ENCODE assay signal across 18 mouse cellular contexts in genomic region chr5:3771512-3771911, GRCm38 (mm10). TPM values are rescaled to one million over a fixed set of nuclear protein-coding genes. Genes with fewer than 3 reads are reported as not detected.
DNase-seq lines count a peak whose midpoint lies in the region; ATAC-seq lines count a peak whose summit lies in the region.
"Had no signal": no experiment of that assay in that cellular context is flagged by ENCODE, and none has a peak within 500 bp of the region (broad histone marks: within the 10 kb centered on the region; RNA-seq: fewer than 3 reads in every experiment).

No protein-coding gene starts in this region.

- no peak for DNase-seq in forebrain, embryonic 11.5 days (ENCODE audit: low spot score)
- DNase-seq in limb, embryonic 10.5 days (ENCODE audit: low spot score), result no peak
- DNase-seq in R1 (ENCODE audit: low read depth, low spot score), result peak; percentile 11
- no peak for DNase-seq in ovary, postnatal 36 days (ENCODE audit: low spot score)
- no peak for DNase-seq in spleen, postnatal 14 days (ENCODE audit: low spot score in 2 of 2)
- DNase-seq: cerebellum, postnatal 25 days; gastrocnemius, postnatal 25 days; kidney, adult 11 months; kidney, postnatal 25 days; liver; lung, postnatal 14 days; right cerebral cortex, postnatal 14 days; thymus, adult 2 months had no signal

- peaks cover 13% of the 10 kb centered on the region for H3K4me1 ChIP-seq in forebrain, embryonic 13.5 days
- H3K4me1 ChIP-seq in forebrain, embryonic 11.5 days (replicated peaks; ENCODE audit: control insufficient read depth, insufficient read depth, low read length), result no peaks in the 10 kb centered on the region
- peaks cover 6% of the 10 kb centered on the region for H3K4me1 ChIP-seq in limb, embryonic 13.5 days
- no peaks in the 10 kb centered on the region for H3K4me1 ChIP-seq in limb, embryonic 10.5 days
- no peaks in the 10 kb centered on the region for H3K4me1 ChIP-seq in hindbrain, embryonic 16.5 days (ENCODE audit: control insufficient read depth, insufficient read depth, low read depth, low read length)
- H3K4me1 ChIP-seq: embryonic facial prominence, embryonic 12.5 days had no signal

- 0 out of 2 replicates have a peak overlapping the region, but pooled peaks have one; percentile 25 for H3K27ac ChIP-seq in forebrain, embryonic 13.5 days
- H3K27ac ChIP-seq in forebrain, embryonic 11.5 days (ENCODE audit: low read depth, low read length), result no peak overlapping the region
- H3K27ac ChIP-seq in limb, embryonic 13.5 days, result peak overlapping the region; percentile 76
- H3K27ac ChIP-seq in limb, embryonic 10.5 days, result no peak overlapping the region
- H3K27ac ChIP-seq in hindbrain, embryonic 16.5 days (ENCODE audit: low read depth, low read length), result peak overlapping the region; percentile 48; the same call in 1 of the 2 replicates
- H3K27ac ChIP-seq: embryonic facial prominence, embryonic 12.5 days; left cerebral cortex, adult 2 months had no signal

- H3K27me3 ChIP-seq in forebrain, embryonic 13.5 days, result no peaks in the 10 kb centered on the region
- H3K27me3 ChIP-seq in forebrain, embryonic 11.5 days (ENCODE audit: control insufficient read depth, insufficient read depth, low read length), result no peaks in the 10 kb centered on the region
- no peaks in the 10 kb centered on the region for H3K27me3 ChIP-seq in limb, embryonic 13.5 days
- no peaks in the 10 kb centered on the region for H3K27me3 ChIP-seq in limb, embryonic 10.5 days (ENCODE audit: low read depth, poor library complexity, severe bottlenecking)
- no peaks in the 10 kb centered on the region for H3K27me3 ChIP-seq in hindbrain, embryonic 16.5 days (replicated peaks; ENCODE audit: control insufficient read depth, insufficient read depth, low read length)
- H3K27me3 ChIP-seq: embryonic facial prominence, embryonic 12.5 days had no signal

- WGBS in forebrain, embryonic 13.5 days, result 14% methylated on average over 3 of the region's 3 CpGs
- WGBS in forebrain, embryonic 11.5 days, result 60% methylated on average over 3 of the region's 3 CpGs
- WGBS in limb, embryonic 13.5 days, result 71% methylated on average over 3 of the region's 3 CpGs
- WGBS in limb, embryonic 10.5 days, result 88% methylated on average over 3 of the region's 3 CpGs
- 52% methylated on average over 3 of the region's 3 CpGs for WGBS in hindbrain, embryonic 16.5 days

- H3K4me2 ChIP-seq in forebrain, embryonic 13.5 days, result peak overlapping the region; percentile 21
- H3K4me2 ChIP-seq in forebrain, embryonic 11.5 days (ENCODE audit: low read depth, low read length, severe bottlenecking), result no peak overlapping the region
- peak overlapping the region; percentile 25; the same call in 1 of the 2 replicates for H3K4me2 ChIP-seq in limb, embryonic 13.5 days (replicated peaks)
- no peak overlapping the region for H3K4me2 ChIP-seq in hindbrain, embryonic 16.5 days (ENCODE audit: low read length)
- H3K4me2 ChIP-seq: embryonic facial prominence, embryonic 12.5 days had no signal

- H3K4me3 ChIP-seq in forebrain, embryonic 13.5 days, result no peak overlapping the region
- no peak overlapping the region for H3K4me3 ChIP-seq in forebrain, embryonic 11.5 days (ENCODE audit: low read depth, low read length)
- H3K4me3 ChIP-seq in limb, embryonic 13.5 days, result no peak overlapping the region
- no peak overlapping the region for H3K4me3 ChIP-seq in limb, embryonic 10.5 days
- no peak overlapping the region for H3K4me3 ChIP-seq in hindbrain, embryonic 16.5 days (ENCODE audit: low read length)
- H3K4me3 ChIP-seq: embryonic facial prominence, embryonic 12.5 days; left cerebral cortex, adult 2 months had no signal

- peaks cover 9% of the 10 kb centered on the region; the same call in 1 of the 2 replicates for H3K36me3 ChIP-seq in forebrain, embryonic 13.5 days (ENCODE audit: poor library complexity, severe bottlenecking)
- H3K36me3 ChIP-seq in forebrain, embryonic 11.5 days (ENCODE audit: control insufficient read depth, insufficient read depth, low read length), result no peaks in the 10 kb centered on the region
- peaks cover 8% of the 10 kb centered on the region for H3K36me3 ChIP-seq in limb, embryonic 13.5 days
- H3K36me3 ChIP-seq in limb, embryonic 10.5 days, result peaks cover 13% of the 10 kb centered on the region
- H3K36me3 ChIP-seq in hindbrain, embryonic 16.5 days (ENCODE audit: control insufficient read depth, insufficient read depth, low read length), result peaks cover 3% of the 10 kb centered on the region; the same call in 1 of the 2 replicates
- H3K36me3 ChIP-seq: embryonic facial prominence, embryonic 12.5 days had no signal

- H3K9ac ChIP-seq in forebrain, embryonic 13.5 days, result no peak overlapping the region
- H3K9ac ChIP-seq in forebrain, embryonic 11.5 days (ENCODE audit: low read length), result no peak overlapping the region
- H3K9ac ChIP-seq in limb, embryonic 13.5 days, result no peak overlapping the region
- no peak overlapping the region for H3K9ac ChIP-seq in hindbrain, embryonic 16.5 days (ENCODE audit: low read depth, low read length)
- H3K9ac ChIP-seq: embryonic facial prominence, embryonic 12.5 days had no signal

- peak; percentile 69; the same call in 1 of the 2 replicates for ATAC-seq in forebrain, embryonic 13.5 days
- ATAC-seq in forebrain, embryonic 11.5 days (replicated peaks; ENCODE audit: low FRiP score), result no peak
- peak; percentile 79 for ATAC-seq in limb, embryonic 13.5 days (ENCODE audit: low FRiP score, low read depth)
- ATAC-seq in hindbrain, embryonic 16.5 days, result 0 out of 2 replicates have a peak, but pooled peaks have one; percentile 45

- no peaks in the 10 kb centered on the region for H3K9me3 ChIP-seq in forebrain, embryonic 13.5 days (replicated peaks)
- no peaks in the 10 kb centered on the region for H3K9me3 ChIP-seq in forebrain, embryonic 11.5 days (ENCODE audit: control insufficient read depth, low read length)
- H3K9me3 ChIP-seq in limb, embryonic 13.5 days, result no peaks in the 10 kb centered on the region
- no peaks in the 10 kb centered on the region for H3K9me3 ChIP-seq in limb, embryonic 10.5 days (replicated peaks)
- no peaks in the 10 kb centered on the region for H3K9me3 ChIP-seq in hindbrain, embryonic 16.5 days (ENCODE audit: control insufficient read depth, low read length)
- H3K9me3 ChIP-seq: embryonic facial prominence, embryonic 12.5 days had no signal

RNA-seq across cellular contexts. Expression of gene Ankib1, which starts 31.2 kb away (rescaled TPM):
- 15.6 and 16.7 TPM in 2 replicates for polyA plus RNA-seq in forebrain, embryonic 13.5 days (2015; fragmentation: Nextera tagmentation; extraction: Ambion mirVana)
- polyA plus RNA-seq in forebrain, embryonic 11.5 days (2014; fragmentation: Nextera tagmentation; extraction: Ambion mirVana), result 17.0 and 18.3 TPM in 2 replicates
- 11.2 and 11.8 TPM in 2 replicates for polyA plus RNA-seq in limb, embryonic 13.5 days (2015; fragmentation: Nextera tagmentation; extraction: Ambion mirVana)
- polyA plus RNA-seq in limb, embryonic 10.5 days (2016; fragmentation: Nextera tagmentation; extraction: Ambion mirVana), result 8.0 and 9.8 TPM in 2 replicates
- 15.4 and 15.6 TPM in 2 replicates for polyA plus RNA-seq in hindbrain, embryonic 16.5 days (2015; fragmentation: Nextera tagmentation; extraction: Ambion mirVana)

RNA-seq across cellular contexts. Expression of gene Krit1, which starts 31.5 kb away (rescaled TPM):
- polyA plus RNA-seq in forebrain, embryonic 13.5 days (2015; fragmentation: Nextera tagmentation; extraction: Ambion mirVana), result 74.7 and 74.8 TPM in 2 replicates
- 68.1 and 81.7 TPM in 2 replicates for polyA plus RNA-seq in forebrain, embryonic 11.5 days (2014; fragmentation: Nextera tagmentation; extraction: Ambion mirVana)
- polyA plus RNA-seq in limb, embryonic 13.5 days (2015; fragmentation: Nextera tagmentation; extraction: Ambion mirVana), result 55.4 and 58.5 TPM in 2 replicates
- 45.3 and 50.5 TPM in 2 replicates for polyA plus RNA-seq in limb, embryonic 10.5 days (2016; fragmentation: Nextera tagmentation; extraction: Ambion mirVana)
- 43.2 and 46.0 TPM in 2 replicates for polyA plus RNA-seq in hindbrain, embryonic 16.5 days (2015; fragmentation: Nextera tagmentation; extraction: Ambion mirVana)

Comparison
In these comparisons a context has a peak if more than half of its experiments do, and no peak if none do; other contexts are left out.
1. H3K27ac ChIP-seq: peak in forebrain, embryonic 13.5 days (single experiment), limb, embryonic 13.5 days (single experiment) and hindbrain, embryonic 16.5 days (single experiment); none in forebrain, embryonic 11.5 days (single experiment) and limb, embryonic 10.5 days (single experiment).
2. H3K4me2 ChIP-seq: peak in forebrain, embryonic 13.5 days (single experiment) and limb, embryonic 13.5 days (single experiment); none in forebrain, embryonic 11.5 days (single experiment) and hindbrain, embryonic 16.5 days (single experiment).